29 mouse cellular contexts compared by ENCODE assay signal in genomic region chr16:55553896-55554295, GRCm38 (mm10).
A peak's percentile ranks its signal among the peaks of the same experiment; 100 is the strongest.
DNase-seq lines count a peak whose midpoint lies in the region; ATAC-seq and TF ChIP-seq lines count a peak whose summit lies in the region.
"Had no signal": no experiment of that assay in that cellular context is flagged by ENCODE, and none has a peak within 500 bp of the region (broad histone marks: within the 10 kb centered on the region; RNA-seq: fewer than 3 reads in every experiment).

No protein-coding gene starts in this region.

- no peaks in the 10 kb centered on the region for H3K9me3 ChIP-seq in liver, postnatal 0 days (ENCODE audit: low read length)
- H3K9me3 ChIP-seq: embryonic facial prominence, embryonic 13.5 days; heart, embryonic 15.5 days; midbrain, embryonic 12.5 days; neural tube, embryonic 13.5 days had no signal

- H3K27me3 ChIP-seq in liver, postnatal 0 days (ENCODE audit: insufficient read depth, low read length), result no peaks in the 10 kb centered on the region
- H3K27me3 ChIP-seq: embryonic facial prominence, embryonic 13.5 days; heart, embryonic 15.5 days; midbrain, embryonic 12.5 days; neural tube, embryonic 13.5 days had no signal

- no peak overlapping the region for H3K4me3 ChIP-seq in liver, postnatal 0 days (ENCODE audit: low read depth, low read length)
- H3K4me3 ChIP-seq: embryonic facial prominence, embryonic 13.5 days; erythroblast, embryonic 14.5 days; heart, embryonic 15.5 days; midbrain, embryonic 12.5 days; neural tube, embryonic 13.5 days had no signal

- no peak overlapping the region for H3K27ac ChIP-seq in liver, postnatal 0 days (ENCODE audit: low read depth)
- H3K27ac ChIP-seq: embryonic facial prominence, embryonic 13.5 days; heart, embryonic 15.5 days; hindbrain, embryonic 14.5 days; macrophage; midbrain, embryonic 12.5 days; neural tube, embryonic 13.5 days; stomach, postnatal 0 days had no signal

- WGBS in liver, postnatal 0 days (ENCODE audit: insufficient replicate concordance), result 53% methylated on average over 4 of the region's 4 CpGs

- TF ChIP-seq CTCF in liver, postnatal 0 days (IDR thresholded peaks at IDR 0.05; ENCODE audit: low read depth), result no peak

- no peak overlapping the region for H3K9ac ChIP-seq in liver, postnatal 0 days (replicated peaks)
- H3K9ac ChIP-seq: embryonic facial prominence, embryonic 13.5 days; heart, embryonic 15.5 days; hindbrain, embryonic 14.5 days; midbrain, embryonic 12.5 days; neural tube, embryonic 13.5 days had no signal

- peak; percentile 92 for DNase-seq in heart, adult 11 months
- no peak for DNase-seq in heart, postnatal 25 days (ENCODE audit: low spot score)
- no peak for DNase-seq in liver, postnatal 0 days
- DNase-seq in liver (no peak), adipocyte (ENCODE audit: low spot score) (peak; percentile 65)
- DNase-seq in thymus, postnatal 36 days, result no peak
- DNase-seq: adrenal gland, postnatal 10 days; cerebellum, adult 11-12 months; cerebellum, postnatal 10 days; gastrocnemius, postnatal 14 days; kidney, adult 11 months; kidney, postnatal 14 days; layer of hippocampus, adult 9-11 months; lung, postnatal 10 days; right cerebral cortex, postnatal 4 days; thymus, adult 18-20 months; thymus, postnatal 25 days had no signal

- intact Hi-C loops in heart, postnatal 25 days (cut with DNase I), result no loop called here

- peak; percentile 46 for TF ChIP-seq EP300 in liver, postnatal 0 days (IDR thresholded peaks at IDR 0.05; ENCODE audit: low read depth)

- 0 out of 2 replicates have a peak, but pooled peaks have one; percentile 40 for ATAC-seq in liver, postnatal 0 days
- ATAC-seq in megakaryocyte progenitor cell, adult 5-6 weeks (replicated peaks; ENCODE audit: poor library complexity), result peak; percentile 10; the same call in 1 of the 2 replicates
- ATAC-seq: CD4-positive, CD25-positive, alpha-beta regulatory T cell, adult 4 months; forebrain, embryonic 16.5 days had no signal

- H3K36me3 ChIP-seq in liver, postnatal 0 days (replicated peaks; ENCODE audit: insufficient read depth, low read length), result no peaks in the 10 kb centered on the region
- H3K36me3 ChIP-seq: embryonic facial prominence, embryonic 13.5 days; heart, embryonic 15.5 days; midbrain, embryonic 12.5 days; neural tube, embryonic 13.5 days had no signal

- H3K4me2 ChIP-seq in liver, postnatal 0 days (ENCODE audit: low read depth, low read length), result no peak overlapping the region
- H3K4me2 ChIP-seq: embryonic facial prominence, embryonic 13.5 days; heart, embryonic 15.5 days; hindbrain, embryonic 14.5 days; liver, embryonic 11.5 days; midbrain, embryonic 12.5 days; neural tube, embryonic 13.5 days had no signal

- H3K4me1 ChIP-seq in liver, postnatal 0 days (ENCODE audit: insufficient read depth), result no peaks in the 10 kb centered on the region
- H3K4me1 ChIP-seq: embryonic facial prominence, embryonic 13.5 days had no signal

Comparison
In these comparisons a context has a peak if more than half of its experiments do, and no peak if none do; other contexts are left out.
1. DNase-seq: peak in heart, adult 11 months (single experiment) and adipocyte (single experiment); none in heart, postnatal 25 days (single experiment), liver, postnatal 0 days (single experiment), liver (single experiment) and thymus, postnatal 36 days (0 of 2).